In genomic region chr1:64078747-64079211, GRCm38 (mm10) we compare ENCODE assay signal across 8 mouse cellular contexts. TPM values are rescaled to one million over a fixed set of nuclear protein-coding genes. Genes with fewer than 3 reads are reported as not detected.
A peak's percentile ranks its signal among the peaks of the same experiment; 100 is the strongest.
DNase-seq lines count a peak whose midpoint lies in the region; ATAC-seq lines count a peak whose summit lies in the region.
"Had no signal": no experiment of that assay in that cellular context is flagged by ENCODE, and none has a peak within 500 bp of the region (broad histone marks: within the 10 kb centered on the region; RNA-seq: fewer than 3 reads in every experiment).

No protein-coding gene starts in this region.

- no peak overlapping the region for H3K4me2 ChIP-seq in neural tube, embryonic 11.5 days (ENCODE audit: low read depth)
- H3K4me2 ChIP-seq: embryonic facial prominence, embryonic 15.5 days had no signal

- H3K4me1 ChIP-seq in neural tube, embryonic 11.5 days (ENCODE audit: control insufficient read depth, insufficient read depth, low read length) = 0 out of 2 replicates have a peak, but pooled peaks cover 4% of the 10 kb centered on the region
- H3K4me1 ChIP-seq: embryonic facial prominence, embryonic 15.5 days had no signal

- ATAC-seq in neural tube, embryonic 11.5 days (ENCODE audit: insufficient read depth, low FRiP score, low TSS enrichment) = no peak
- no peak for ATAC-seq in CD4-positive, CD25-positive, alpha-beta regulatory T cell, adult 4 months

- 64% methylated on average over 19 of the region's 20 CpGs for WGBS in neural tube, embryonic 11.5 days
- WGBS in macrophage (ENCODE audit: missing documents) = 65% methylated on average over 20 of the region's 20 CpGs

- no peaks in the 10 kb centered on the region; the same call in 1 of the 2 replicates for H3K36me3 ChIP-seq in neural tube, embryonic 11.5 days (ENCODE audit: control insufficient read depth, insufficient read depth, low read length)
- no peaks in the 10 kb centered on the region for H3K36me3 ChIP-seq in macrophage (ENCODE audit: inconsistent target)

- H3K27ac ChIP-seq in neural tube, embryonic 11.5 days (ENCODE audit: low read depth, low read length) = peak overlapping the region; percentile 8; the same call in 1 of the 2 replicates
- peak overlapping the region; percentile 49 for H3K27ac ChIP-seq in macrophage
- H3K27ac ChIP-seq: embryonic facial prominence, embryonic 15.5 days had no signal

- no peak overlapping the region for H3K4me3 ChIP-seq in neural tube, embryonic 11.5 days (ENCODE audit: low read depth, low read length)
- no peak overlapping the region for H3K4me3 ChIP-seq in macrophage (ENCODE audit: inconsistent target)
- H3K4me3 ChIP-seq: embryonic facial prominence, embryonic 15.5 days had no signal

- H3K27me3 ChIP-seq in neural tube, embryonic 11.5 days (ENCODE audit: control insufficient read depth, insufficient read depth, low read length) = no peaks in the 10 kb centered on the region
- H3K27me3 ChIP-seq: embryonic facial prominence, embryonic 15.5 days had no signal

- no peak for DNase-seq in neural tube, embryonic 11.5 days (ENCODE audit: low spot score)
- DNase-seq in neural tube, embryonic 10.5 days (ENCODE audit: extremely low spot score, low spot score) = no peak
- DNase-seq in cerebellum, adult 9-10 months = peak; percentile 96
- DNase-seq in heart, postnatal 14 days = peak; percentile 35 to 36
- no peak for DNase-seq in adrenal gland, postnatal 10 days

- H3K79me2 ChIP-seq in macrophage (ENCODE audit: inconsistent target) = peaks cover 25% of the 10 kb centered on the region; the same call in 1 of the 2 replicates

- no peak overlapping the region for H3K9ac ChIP-seq in neural tube, embryonic 11.5 days (ENCODE audit: low read length)
- H3K9ac ChIP-seq: embryonic facial prominence, embryonic 15.5 days had no signal

- intact Hi-C loops in heart, postnatal 14 days (cut with DNase I) = loop anchor here (2.0 to 5.0 kb wide), 2 partner anchors 38 to 39 kb away; no protein-coding TSS in a partner anchor

- no peaks in the 10 kb centered on the region for H3K9me3 ChIP-seq in neural tube, embryonic 11.5 days (ENCODE audit: control insufficient read depth, low read length)
- H3K9me3 ChIP-seq: embryonic facial prominence, embryonic 15.5 days had no signal

RNA-seq across cellular contexts. Expression of gene Klf7, which starts 43.3 kb away (rescaled TPM):
- polyA plus RNA-seq in neural tube, embryonic 11.5 days (2014; fragmentation: Nextera tagmentation; extraction: Ambion mirVana) = 31.6 and 35.5 TPM in 2 replicates
- total RNA-seq in heart, postnatal 14 days (2021) = 10 to 100 TPM; 22.1 to 22.6 TPM
- 100 to 1,000 TPM in 12 of 26 experiments, 10 to 100 TPM in 14; 21.2 to 321 (median 51.0) TPM for total RNA-seq in macrophage (2018; cell fraction: chromatin; rRNA removed)
- total RNA-seq in macrophage (2018; cell fraction: cytosol; rRNA removed) = 10 to 100 TPM in 12 of 26 experiments, 1 to 10 TPM in 14; 5.5 to 83.8 (median 9.3) TPM
- 100 to 1,000 TPM in 10 of 26 experiments, 10 to 100 TPM in 16; 18.5 to 284 (median 66.2) TPM for total RNA-seq in macrophage (2018; cell fraction: nucleus; rRNA removed)
- 4.3 to 10.1 TPM (median 10.1 TPM) in 3 replicates for polyA plus RNA-seq in macrophage (2018)
- 10 to 100 TPM; 30.0 to 36.1 TPM for polyA plus RNA-seq in CD4-positive, CD25-positive, alpha-beta regulatory T cell, adult 4 months (2017; shearing (Covaris generic))
- 10 to 100 TPM; 15.9 to 21.8 TPM for total RNA-seq in adrenal gland, postnatal 10 days (2021)

Comparison
In these comparisons a context has a peak if more than half of its experiments do, and no peak if none do; other contexts are left out.
1. DNase-seq: peak in cerebellum, adult 9-10 months (single experiment) and heart, postnatal 14 days (2 of 2); none in neural tube, embryonic 11.5 days (single experiment), neural tube, embryonic 10.5 days (single experiment) and adrenal gland, postnatal 10 days (single experiment).